Comparison of ENCODE assay signal across 9 mouse cellular contexts in genomic region chr6:112091125-112091763, GRCm38 (mm10).
DNase-seq lines count a peak whose midpoint lies in the region; ATAC-seq and TF ChIP-seq lines count a peak whose summit lies in the region.
"Had no signal": no experiment of that assay in that cellular context is flagged by ENCODE, and none has a peak within 500 bp of the region (broad histone marks: within the 10 kb centered on the region; RNA-seq: fewer than 3 reads in every experiment).

No protein-coding gene starts in this region.

- intact Hi-C loops in heart, postnatal 14 days (cut with DNase I): no loop called here

- peak; percentile 84 for TF ChIP-seq CTCF in layer of hippocampus, adult 2 months (conservative IDR thresholded peaks at IDR 0.05)

- H3K4me3 ChIP-seq in layer of hippocampus, adult 2 months: no peak overlapping the region
- H3K4me3 ChIP-seq in stomach, embryonic 14.5 days (ENCODE audit: low read depth, low read length): no peak overlapping the region
- H3K4me3 ChIP-seq: lung, embryonic 15.5 days had no signal

- H3K36me3 ChIP-seq in stomach, embryonic 14.5 days (ENCODE audit: control insufficient read depth, insufficient read depth, low read length): no peaks in the 10 kb centered on the region
- H3K36me3 ChIP-seq: lung, embryonic 15.5 days had no signal

- H3K4me2 ChIP-seq in stomach, embryonic 14.5 days (replicated peaks; ENCODE audit: low read depth, low read length): no peak overlapping the region
- H3K4me2 ChIP-seq: lung, embryonic 15.5 days had no signal

- 64% methylated on average over 3 of the region's 3 CpGs for WGBS in stomach, embryonic 14.5 days

- H3K27ac ChIP-seq in layer of hippocampus, adult 2 months: no peak overlapping the region
- H3K27ac ChIP-seq in stomach, embryonic 14.5 days (ENCODE audit: low read length): no peak overlapping the region
- H3K27ac ChIP-seq: lung, embryonic 15.5 days had no signal

- H3K27me3 ChIP-seq in stomach, embryonic 14.5 days (ENCODE audit: control insufficient read depth, insufficient read depth, low read length): no peaks in the 10 kb centered on the region
- H3K27me3 ChIP-seq: lung, embryonic 15.5 days had no signal

- 0 out of 2 replicates have a peak, but pooled peaks have one; percentile 45 for ATAC-seq in common myeloid progenitor, adult 5-6 weeks (replicated peaks; ENCODE audit: low read depth, poor library complexity, severe bottlenecking)
- peak; percentile 28; the same call in 1 of the 2 replicates for ATAC-seq in stomach, embryonic 14.5 days (ENCODE audit: insufficient number of reproducible peaks, insufficient read depth, low FRiP score, low read depth)
- no peak for ATAC-seq in megakaryocyte-erythroid progenitor cell, adult 5-6 weeks (replicated peaks; ENCODE audit: low FRiP score, low TSS enrichment, poor library complexity, severe bottlenecking)

- peak; percentile 22 for DNase-seq in urinary bladder, postnatal 14 days (ENCODE audit: low spot score)
- no peak for DNase-seq in urinary bladder, postnatal 4 days (ENCODE audit: low spot score in 2 of 2)
- peak; percentile 10 to 46 for DNase-seq in heart, postnatal 14 days
- peak; percentile 54 to 77 for DNase-seq in layer of hippocampus, adult 2 months (ENCODE audit: low spot score in 2 of 2)
- DNase-seq in lung, postnatal 14 days: peak; percentile 28

- no peaks in the 10 kb centered on the region for H3K4me1 ChIP-seq in stomach, embryonic 14.5 days (ENCODE audit: control insufficient read depth, insufficient read depth, low read length)
- H3K4me1 ChIP-seq: lung, embryonic 15.5 days had no signal

- H3K9ac ChIP-seq in stomach, embryonic 14.5 days (replicated peaks; ENCODE audit: low read depth, low read length): no peak overlapping the region
- H3K9ac ChIP-seq: lung, embryonic 15.5 days had no signal

- no peaks in the 10 kb centered on the region for H3K9me3 ChIP-seq in stomach, embryonic 14.5 days (ENCODE audit: control insufficient read depth, low read depth, low read length)
- H3K9me3 ChIP-seq: lung, embryonic 15.5 days had no signal

Comparison
In these comparisons a context has a peak if more than half of its experiments do, and no peak if none do; other contexts are left out.
1. DNase-seq: peak in urinary bladder, postnatal 14 days (single experiment), heart, postnatal 14 days (2 of 2), layer of hippocampus, adult 2 months (2 of 2) and lung, postnatal 14 days (single experiment); none in urinary bladder, postnatal 4 days (0 of 2).